Mouse (Mus musculus) ES-CJ7 (cell line): ENCODE results near the gene Ube2c.

ENCODE experiments used
- DNase-seq: peaks from one replicate; pipeline ENCODE4 v3.0.0; 2011; ENCODE audit warnings: low read depth, low spot score

The Ube2c gene

DNA sequence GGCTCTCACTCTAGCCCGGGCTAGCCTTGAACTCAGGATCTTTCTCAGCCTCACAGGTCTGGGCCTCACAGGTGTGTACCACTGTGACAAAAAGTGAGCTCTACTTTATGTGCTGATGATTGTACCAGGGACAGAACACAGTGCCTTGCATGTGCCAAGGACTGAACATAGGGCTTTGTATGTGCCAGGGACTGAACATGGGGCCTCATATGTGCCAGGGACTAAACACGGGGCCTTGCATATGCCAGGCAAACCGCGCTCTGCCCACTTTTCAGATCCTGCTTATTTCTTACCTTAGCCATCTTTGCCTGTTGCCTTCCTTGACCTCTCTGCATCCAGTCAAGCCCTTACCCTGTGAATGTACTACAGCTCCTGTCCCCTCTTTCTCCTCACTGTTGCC is 7.7 kb upstream of the Ube2c start:
- DNase-seq, result no peak

DNA sequence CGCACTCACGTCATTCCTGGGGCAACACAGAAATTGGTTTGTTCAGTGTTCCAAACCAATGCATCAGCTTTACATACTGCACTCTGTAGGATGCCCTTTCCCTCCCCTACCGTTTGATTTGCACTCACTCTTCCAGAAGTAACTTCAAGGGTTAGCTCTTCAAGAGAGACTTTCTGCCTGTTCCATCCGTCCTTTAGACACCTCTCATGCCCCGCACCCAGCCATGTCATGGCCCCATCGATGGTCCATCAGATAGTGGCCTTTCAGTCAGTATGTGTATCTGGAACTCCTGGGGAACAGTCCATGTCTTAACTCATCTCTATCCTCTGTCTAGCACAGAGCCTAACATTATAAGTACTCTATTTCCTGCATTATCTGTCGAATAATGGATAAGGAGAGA is 7.1 kb upstream of the Ube2c start:
- DNase-seq, result no peak

- DNase-seq, result no peak
Measured at GRCm38 (mm10) chr2:164765841-164766240, 3.9 kb upstream of the Ube2c start.

DNA sequence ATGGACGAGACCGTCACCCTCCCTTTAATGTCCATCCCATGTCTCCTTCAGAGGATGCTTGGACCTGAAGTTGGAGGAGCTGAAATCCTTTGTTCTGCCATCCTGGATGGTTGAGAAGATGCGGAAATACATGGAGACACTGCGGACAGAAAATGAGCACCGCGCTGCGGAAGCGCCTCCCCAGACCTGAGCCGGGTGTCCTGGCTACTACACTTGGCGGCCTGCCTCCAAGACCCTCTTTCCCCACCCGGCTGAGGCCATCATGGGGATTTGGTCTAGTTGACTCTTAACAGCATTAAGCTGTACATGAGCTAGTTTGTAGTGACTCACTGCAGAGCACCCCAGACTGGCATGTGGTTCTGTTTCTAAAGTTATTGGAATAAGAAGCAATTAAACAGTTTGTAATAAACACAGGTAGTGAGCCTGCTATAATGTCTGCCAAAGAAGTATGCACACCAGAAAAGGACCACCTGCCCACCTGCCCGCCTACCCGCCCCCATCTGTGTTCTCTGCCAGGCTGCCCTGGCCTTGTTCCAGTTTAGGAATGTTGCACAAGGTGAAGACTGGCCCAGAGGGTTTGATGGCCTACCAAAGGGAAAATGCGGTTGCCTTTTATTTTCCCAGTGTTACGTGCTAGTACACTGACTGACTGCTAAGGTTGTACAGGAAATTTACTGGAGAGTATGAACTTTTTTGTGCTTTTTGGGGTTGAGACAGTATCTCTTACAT is 1.7 kb upstream of the Ube2c start:
- no peak for DNase-seq

DNA sequence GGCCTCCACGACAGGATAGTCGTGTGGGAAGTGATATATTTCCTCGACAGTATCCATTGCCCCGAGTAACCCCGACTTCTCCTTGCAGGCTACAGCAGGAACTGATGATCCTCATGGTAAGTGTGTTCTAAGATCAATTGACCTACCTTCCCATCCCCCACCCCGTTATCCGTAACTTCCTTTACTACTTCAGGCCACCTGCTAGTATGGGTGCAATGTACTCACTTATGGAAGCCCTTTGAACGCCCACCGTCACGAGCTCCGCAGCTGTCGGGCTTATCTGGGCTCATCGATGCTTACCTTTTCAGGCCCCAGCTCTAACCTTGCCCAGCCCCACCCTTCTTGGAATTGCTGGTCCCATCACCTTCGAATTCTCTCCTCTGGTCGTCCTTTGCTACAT is 581 bp downstream of the Ube2c start:
- DNase-seq, result no peak

DNA sequence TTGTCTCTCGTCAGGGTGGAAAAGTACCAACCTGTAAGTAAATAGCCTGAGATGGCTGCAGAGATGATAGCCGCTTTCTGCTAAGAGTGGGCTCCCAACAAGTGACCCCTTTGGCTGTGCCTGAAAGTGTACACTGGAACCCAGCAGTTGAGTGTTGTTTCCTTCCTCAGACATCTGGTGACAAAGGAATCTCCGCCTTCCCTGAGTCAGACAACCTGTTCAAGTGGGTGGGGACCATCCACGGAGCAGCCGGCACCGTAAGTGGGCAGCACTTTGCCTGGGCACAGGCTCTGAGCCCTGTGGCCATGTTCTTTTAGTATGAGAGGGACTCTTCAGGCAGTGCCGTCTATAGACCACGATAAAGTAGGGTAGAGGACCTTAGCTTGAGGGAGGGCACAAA is 1.4 kb downstream of the Ube2c start:
- no peak for DNase-seq

DNA sequence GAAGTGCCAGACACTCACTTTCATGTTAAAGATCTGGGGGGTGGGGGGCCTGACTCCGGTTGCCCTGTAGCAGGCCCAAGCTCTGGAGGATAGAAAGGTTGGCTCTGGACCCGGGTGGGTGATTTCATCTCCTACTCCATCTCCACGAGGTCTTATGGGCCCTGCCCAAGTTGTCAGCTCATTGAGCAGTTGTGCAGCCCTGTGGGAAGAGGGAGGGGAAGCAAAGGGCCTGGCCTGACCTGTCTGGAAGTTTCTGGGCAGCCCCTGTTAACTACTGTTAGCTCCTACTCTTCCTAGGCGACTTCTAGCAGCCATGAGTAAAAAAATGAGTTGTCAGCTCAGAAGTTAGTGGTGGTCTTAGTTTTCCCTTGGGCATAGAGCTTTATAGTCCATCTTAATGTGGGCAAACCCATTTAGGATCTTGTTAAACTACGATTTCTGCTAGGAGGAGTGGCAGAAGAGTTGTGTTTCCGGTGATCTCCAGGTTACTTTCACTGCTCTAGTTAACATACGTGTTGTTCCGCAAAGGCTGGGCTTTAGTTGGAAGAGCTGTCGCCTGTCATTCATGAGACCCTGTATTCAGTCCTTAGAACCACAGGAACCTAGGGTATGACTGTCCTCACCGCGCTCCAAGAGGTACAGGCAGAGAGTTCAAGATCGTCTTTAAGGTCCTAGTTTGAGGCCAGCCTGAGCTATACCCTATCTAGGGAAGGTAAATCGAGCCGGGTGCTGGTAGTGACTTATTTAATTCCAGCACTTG is 3.7 kb downstream of the Ube2c start:
- DNase-seq, result no peak

DNA sequence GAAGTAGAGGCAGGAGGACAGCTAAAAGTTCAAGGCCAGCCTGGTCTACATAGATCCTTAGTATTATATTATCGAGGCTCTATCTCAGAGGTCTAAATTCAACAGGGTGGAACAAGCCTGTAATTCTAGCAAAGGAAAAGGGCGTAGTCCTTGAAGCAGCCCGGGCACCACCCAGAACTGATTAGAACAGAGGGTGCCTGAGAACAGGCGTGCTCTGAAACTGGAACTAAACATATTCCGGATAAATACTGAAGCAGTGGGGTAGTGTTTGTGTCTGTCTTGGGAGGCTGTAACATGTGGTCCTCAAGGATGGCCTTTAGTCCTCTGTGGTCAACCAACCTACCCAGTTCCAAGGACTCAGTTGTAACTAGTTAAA is 4.3 kb downstream of the Ube2c start:
- no peak for DNase-seq

DNA sequence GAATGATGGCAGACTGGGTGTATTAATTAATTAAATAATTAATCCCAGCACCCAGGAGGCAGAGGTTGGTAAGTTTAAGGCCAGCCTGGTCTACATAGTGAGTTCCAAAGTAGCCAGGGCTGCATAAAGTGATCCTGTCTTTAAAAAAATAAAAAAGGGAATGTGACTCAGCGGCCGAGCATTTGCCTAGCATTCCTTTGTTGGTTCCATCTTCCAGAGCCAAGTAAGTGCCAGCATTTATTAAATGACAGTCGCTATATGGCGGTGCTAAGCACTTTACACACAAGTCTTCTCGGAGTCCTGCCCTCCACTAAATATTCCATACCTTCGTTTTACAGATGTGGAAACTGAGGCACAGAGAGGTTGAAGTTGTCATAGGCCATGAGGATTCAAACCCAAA is 6.4 kb downstream of the Ube2c start:
- no peak for DNase-seq

DNA sequence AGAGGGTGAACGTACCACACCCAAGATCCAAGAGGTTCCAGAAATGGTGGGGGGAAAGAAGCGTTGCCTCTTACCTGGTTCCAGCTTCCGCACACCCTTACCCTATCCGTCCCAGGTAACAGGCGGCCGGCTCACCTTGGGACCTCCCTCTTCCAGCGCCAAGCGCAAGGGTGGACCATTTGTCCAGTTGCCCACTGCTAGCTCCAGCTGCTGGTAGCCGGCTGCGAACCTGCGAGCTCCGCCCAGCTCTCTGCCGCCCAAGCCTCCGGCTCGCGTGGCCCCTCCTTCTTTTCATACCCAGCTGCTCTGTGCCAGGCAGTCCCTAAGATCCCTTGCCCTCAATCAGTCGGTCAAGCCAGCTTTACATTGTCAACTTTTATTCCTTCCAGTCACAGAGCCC is 7.1 kb downstream of the Ube2c start:
- no peak for DNase-seq

DNA sequence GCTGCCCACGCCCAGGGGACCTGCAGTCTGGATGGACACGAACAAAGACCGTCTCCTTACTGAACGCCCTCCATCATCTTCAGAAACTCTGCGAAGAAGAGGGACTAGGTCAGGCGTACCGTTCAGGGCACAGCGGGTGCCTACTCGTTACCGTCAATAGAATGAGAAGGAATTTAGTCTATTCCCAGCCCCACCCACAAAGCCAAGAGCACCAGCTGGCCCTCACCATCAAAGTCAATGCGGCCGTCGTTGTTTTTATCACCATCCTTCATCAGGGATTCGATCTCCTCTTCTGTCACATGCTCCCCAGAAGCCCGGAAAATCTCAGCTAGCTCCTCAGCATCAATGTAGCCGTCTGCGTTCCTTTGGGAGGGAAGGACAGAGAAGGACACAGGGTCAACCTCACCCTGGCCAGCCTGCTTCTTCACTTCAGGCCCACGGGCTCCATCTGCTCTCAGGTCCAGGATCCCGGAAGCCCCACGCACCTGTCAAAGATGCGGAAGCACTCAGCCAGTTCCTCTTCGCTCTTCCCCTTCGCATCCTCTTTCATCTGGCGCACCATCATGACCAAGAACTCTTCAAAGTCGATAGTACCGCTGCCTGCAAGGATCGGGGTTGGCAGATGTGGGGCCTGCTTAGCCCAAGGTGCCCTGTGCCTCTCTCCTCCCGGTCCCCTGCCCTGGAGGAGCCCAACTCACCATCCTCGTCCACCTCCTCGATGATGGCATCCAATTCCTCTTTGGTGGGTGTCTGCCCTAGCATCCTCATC is 7.7 kb downstream of the Ube2c start:
- DNase-seq, result peak; percentile 47

GRCm38 (mm10) chr2:164778015-164778287 is 8.3 kb downstream of the Ube2c start:
- no peak for DNase-seq

GRCm38 (mm10) chr2:164778809-164779208 is 9.1 kb downstream of the Ube2c start:
- DNase-seq, result no peak

GRCm38 (mm10) chr2:164779481-164780086 is 9.9 kb downstream of the Ube2c start, which contains the start of gene Tnnc2:
Gene Tnnc2 (minus strand): TSS chr2:164779967.
- no peak for DNase-seq

DNA sequence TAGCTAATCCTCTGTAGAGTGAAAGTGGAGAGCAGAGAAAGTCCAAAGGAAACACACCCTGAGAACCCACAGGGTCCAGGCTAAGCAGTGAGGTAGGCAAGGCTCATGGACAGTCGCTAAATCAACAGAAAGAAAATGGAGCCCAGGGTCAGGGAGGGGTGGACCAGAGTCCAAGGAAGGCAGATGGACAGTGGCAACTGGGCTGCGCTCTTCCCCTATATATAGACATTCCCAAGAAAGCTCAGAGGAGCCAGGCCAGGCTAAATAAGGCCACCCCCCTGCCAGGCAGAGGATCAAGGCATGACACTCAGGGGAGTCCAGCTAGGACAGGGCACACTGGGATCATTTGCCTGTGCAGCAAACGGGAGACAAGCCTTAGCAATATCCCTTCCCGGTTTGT is 12.2 kb downstream of the Ube2c start:
- no peak for DNase-seq

DNA sequence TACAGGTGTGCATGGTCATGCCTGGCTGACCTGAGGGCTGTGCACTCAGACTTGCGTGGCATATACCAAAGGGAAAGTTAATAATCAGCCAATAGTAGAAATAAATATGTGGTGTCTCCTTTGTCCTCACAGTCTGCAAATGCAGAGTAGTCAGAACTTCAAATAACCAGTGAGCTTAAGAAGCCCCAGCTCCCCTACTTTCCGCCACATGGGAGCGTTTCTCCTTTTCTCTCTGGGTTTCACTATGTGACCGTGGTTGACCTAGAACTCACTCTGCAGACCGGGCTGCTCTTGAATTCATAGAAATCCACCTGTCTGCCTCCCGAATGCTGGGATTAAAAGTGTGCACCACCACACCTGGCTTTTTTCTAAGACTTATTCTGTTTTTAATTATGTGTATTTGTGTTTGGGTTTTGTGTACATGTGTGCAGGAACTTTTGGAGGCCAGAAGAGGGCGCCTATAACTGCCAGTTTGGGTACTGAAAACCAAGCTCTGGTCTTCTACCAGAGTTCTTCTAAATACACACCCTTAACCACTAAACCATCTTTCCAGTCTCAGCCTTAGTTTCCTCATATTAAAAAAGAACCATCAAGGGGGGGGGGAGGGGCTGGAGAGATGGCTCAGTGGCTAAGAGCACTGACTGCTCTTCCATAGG is 14.4 kb downstream of the Ube2c start:
- peak; percentile 69 for DNase-seq

DNA sequence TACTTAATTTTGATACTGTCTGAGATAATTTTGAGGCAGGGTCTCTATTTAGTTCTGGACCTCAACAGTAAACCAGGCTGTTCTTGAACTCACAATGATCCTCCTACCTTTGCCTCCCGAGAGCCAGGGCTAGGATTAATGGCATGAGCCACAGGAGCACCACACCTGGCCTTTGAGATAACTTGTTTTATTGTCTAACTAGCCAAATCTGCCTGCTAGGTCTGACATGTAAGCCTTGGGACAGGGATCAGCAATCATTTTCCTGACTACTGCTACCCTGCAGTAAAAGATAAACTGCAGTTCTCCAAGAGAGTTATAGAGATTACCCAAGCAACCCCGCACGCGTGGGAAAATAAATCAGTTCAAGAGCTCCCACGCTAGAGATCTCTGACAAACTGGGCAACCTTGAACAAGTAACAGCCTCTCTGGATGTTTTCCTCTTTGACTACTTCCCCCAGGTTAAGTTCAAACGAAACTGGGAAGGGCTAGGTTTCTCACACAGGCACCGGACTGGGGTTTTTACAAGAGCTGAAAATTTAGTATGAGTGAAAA is 15.2 kb downstream of the Ube2c start:
- no peak for DNase-seq

GRCm38 (mm10) chr2:164785481-164786387 is 16.0 kb downstream of the Ube2c start, which contains the start of gene Snx21:
Gene Snx21 (plus strand): TSS chr2:164785823.
- peak; percentile 48 for DNase-seq

- DNase-seq, result no peak
Measured at GRCm38 (mm10) chr2:164786388-164786885, 16.7 kb downstream of the Ube2c start.

GRCm38 (mm10) chr2:164787032-164787431 is 17.3 kb downstream of the Ube2c start:
- no peak for DNase-seq
